Mouse (Mus musculus): Measurements from ENCODE around the gene Cmtm8.

GRCm38 (mm10) chr9:114855327-114855726 lies 11.4 kb upstream of the Cmtm8 start:
- TF ChIP-seq GATA1 (IDR thresholded peaks at IDR 0.05; ENCODE audit: low read length) = no peak
- TF ChIP-seq TAL1 (IDR thresholded peaks at IDR 0.05; ENCODE audit: low read length) = no peak

Data from erythroblast, embryonic 14.5 days (primary cell).